Mouse (Mus musculus) common myeloid progenitor, adult 5-6 weeks (primary cell): Measurements from ENCODE around the gene Olfr479. TPM values are rescaled to one million over a fixed set of nuclear protein-coding genes. Genes with fewer than 3 reads are reported as not detected.
"Not testable (repeated sequence)": the region's sequence is repeated elsewhere in the genome, so short reads cannot be mapped to it uniquely, and the experiment has no call there.

Experiments used
- ATAC-seq: replicated peaks from 2 replicates; pipeline ENCODE4 v1.8.0; 2016; ENCODE audit warnings: low read depth, mild to moderate bottlenecking, moderate TSS enrichment, inconsistent platforms; ENCODE audit not compliant: poor library complexity, severe bottlenecking
- total RNA-seq: library from RNA; stranded (forward); fragments of 200-1000, 187-1606 nt; gene quantifications from 2 replicates; pipeline ENCODE4 v1.2.3, GENCODE M21; 2017

Olfr479 gene
- not detected in 2 replicates for total RNA-seq

DNA sequence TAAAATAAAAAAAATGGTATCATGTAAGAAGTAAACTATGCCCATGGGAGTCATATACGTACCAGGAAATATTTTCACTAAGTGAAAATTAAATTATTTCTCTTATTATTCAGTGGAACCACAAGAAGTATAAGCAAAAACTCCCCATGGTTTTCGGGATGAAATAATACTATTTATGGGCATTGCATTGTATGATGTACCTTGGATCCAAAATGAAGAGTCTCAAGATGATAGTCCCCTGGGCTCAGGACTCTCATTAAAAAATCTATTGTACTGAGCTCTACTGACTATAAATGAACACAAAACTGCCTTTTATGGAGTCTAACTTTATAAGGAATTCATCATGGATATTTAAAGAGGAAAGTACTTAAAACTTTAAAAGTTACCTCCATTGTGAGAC is at the start of gene Olfr479:
TSS of gene Olfr479 (plus strand) at position 301 of the 400 bp plus-strand sequence.
- ATAC-seq: no peak

DNA sequence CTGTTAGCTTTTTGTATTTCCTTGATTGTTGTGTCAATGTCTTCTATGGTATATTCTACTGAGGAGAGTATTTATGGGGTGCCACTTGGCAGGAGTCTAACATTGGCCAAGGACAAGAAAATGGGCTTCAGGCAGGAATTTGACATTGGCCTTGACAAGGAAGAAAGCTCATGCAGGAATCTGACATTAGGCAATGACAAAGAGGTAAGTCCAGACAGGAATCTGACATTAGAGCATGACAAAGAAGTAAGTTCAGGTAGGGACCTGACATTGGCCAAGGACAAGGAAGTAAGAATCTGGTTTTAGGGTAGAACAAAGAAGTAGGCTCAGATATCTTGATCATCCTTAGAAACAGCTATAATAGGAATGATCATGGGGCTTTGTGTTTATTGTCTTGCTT is 36.2 kb upstream of the Olfr479 start:
- ATAC-seq: not testable (repeated sequence)

DNA sequence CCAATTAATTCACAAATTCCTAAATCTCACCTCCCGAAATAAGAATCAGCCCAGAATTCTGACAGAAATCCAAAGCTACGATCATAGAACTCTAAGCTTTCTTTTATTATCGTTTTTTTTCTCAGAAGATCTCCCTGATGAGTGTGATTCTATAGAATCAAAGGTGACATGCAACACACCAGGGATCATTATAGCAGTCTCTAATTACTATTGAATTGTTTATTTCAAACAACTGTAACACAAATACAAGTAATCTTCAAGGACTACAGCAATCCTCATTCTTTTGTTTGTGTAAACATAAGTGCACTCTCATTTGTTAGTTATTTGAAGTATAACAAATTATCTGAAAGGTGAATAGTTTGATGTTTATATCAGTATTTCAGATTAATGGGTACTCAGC is 16.6 kb upstream of the Olfr479 start, which contains the start of gene Olfr478:
TSS of gene Olfr478 (minus strand) at position 101 of the 400 bp plus-strand sequence.
- no peak for ATAC-seq

DNA sequence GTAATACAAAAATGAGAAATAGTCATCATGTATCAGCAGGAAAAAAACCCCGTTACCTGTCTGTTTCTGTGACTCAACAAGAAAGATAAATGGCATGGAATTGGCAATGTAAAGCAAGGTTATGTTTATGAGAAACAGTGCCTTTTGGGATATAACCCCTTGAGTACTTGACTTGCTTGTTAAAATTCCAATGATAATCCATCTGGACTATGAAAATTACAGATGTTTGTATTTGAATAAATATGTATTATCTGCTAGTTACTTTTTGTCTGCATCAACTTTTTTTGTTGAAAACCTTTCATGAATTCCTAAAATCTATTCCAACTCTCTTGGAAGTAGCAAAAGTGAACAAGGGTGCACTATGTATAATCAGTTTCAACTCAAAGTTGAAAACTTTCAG is 16.8 kb downstream of the Olfr479 start, which contains the start of gene Olfr480:
TSS of gene Olfr480 (minus strand) at position 101 of the 400 bp plus-strand sequence.
- no peak for ATAC-seq

DNA sequence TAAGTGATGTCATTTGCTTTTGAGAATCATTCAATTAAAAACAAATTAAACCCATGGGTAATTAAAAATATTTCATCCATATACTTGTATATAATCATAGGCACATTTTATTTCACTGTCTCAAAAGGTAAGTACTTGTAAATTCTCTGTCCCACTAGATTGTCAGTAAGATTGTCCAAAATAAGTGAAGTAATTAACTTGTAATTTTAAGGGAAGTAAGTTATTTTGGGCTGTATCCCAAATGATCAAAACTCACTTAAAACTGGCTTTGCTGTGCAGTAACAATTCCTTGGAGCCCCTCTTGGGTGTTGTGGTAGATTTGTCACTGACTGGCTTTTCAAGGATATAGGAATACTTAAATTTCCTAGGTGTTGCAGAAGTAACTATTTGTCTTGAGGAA is 29.1 kb downstream of the Olfr479 start, which contains the start of gene Olfr481:
TSS of gene Olfr481 (plus strand) at position 301 of the 400 bp plus-strand sequence.
- no peak for ATAC-seq

DNA sequence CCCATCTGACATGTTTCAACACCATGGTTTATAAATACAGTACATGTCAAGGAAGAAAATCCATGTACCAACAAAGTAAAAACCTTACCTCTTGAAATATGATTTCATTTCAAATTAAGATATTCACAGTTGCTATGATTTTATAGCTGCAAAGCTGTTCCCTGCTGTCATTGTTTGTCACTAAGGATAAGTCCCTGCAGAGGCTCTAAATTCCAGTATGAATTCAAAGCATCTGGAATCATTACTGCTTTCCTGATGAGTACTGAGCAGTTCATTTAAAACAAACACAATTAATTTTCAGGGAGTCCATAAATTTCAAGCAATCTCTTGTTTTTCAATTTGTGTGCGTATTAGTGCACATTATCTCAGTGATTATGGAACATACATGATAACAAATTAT is 47.0 kb downstream of the Olfr479 start, which contains the start of gene Olfr482:
TSS of gene Olfr482 (minus strand) at position 101 of the 400 bp plus-strand sequence.
- ATAC-seq: no peak

DNA sequence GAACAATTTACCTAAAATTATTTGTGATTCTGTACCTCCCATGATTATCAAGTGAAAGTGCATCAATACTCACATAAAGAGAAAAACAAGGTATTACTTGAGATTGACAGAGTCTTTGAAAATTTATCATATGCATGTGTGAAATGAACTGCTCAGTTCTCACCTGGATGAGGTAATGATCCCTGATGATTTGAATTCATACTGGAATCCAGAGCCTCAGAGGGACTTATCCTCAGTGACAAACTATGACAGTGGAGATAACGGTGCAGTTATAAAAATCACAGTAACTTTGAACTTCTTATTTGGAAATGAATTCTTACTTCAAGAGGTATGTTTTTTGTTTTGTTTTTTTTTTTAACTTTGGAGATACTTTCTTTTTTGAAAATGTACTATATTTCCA is 50.1 kb downstream of the Olfr479 start, which contains the start of gene Olfr483:
TSS of gene Olfr483 (plus strand) at position 301 of the 400 bp plus-strand sequence.
- no peak for ATAC-seq

Other genes with a start within 250 kb of the Olfr479 start
- not detected in 2 replicates for gene Ovch2, start 249.5 kb upstream of the Olfr479 start, total RNA-seq
- not detected in 2 replicates for gene Olfr467, start 238.4 kb upstream of the Olfr479 start, total RNA-seq
- not detected in 2 replicates for gene Olfr469, start 225.2 kb upstream of the Olfr479 start, total RNA-seq
- not detected in 2 replicates for gene Olfr470, start 203.2 kb upstream of the Olfr479 start, total RNA-seq
- gene Olfr472, start 152.8 kb upstream of the Olfr479 start, total RNA-seq: not detected in 2 replicates
- not detected in 2 replicates for gene Olfr473, start 120.2 kb upstream of the Olfr479 start, total RNA-seq
- gene Olfr474, start 96.0 kb upstream of the Olfr479 start, total RNA-seq: not detected in 2 replicates
- not detected in 2 replicates for gene Olfr476, start 85.9 kb upstream of the Olfr479 start, total RNA-seq
- not detected in 2 replicates for gene Olfr477, start 64.0 kb upstream of the Olfr479 start, total RNA-seq
- gene Olfr478, start 16.7 kb upstream of the Olfr479 start, total RNA-seq: not detected in 2 replicates
- gene Olfr480, start 16.7 kb downstream of the Olfr479 start, total RNA-seq: not detected in 2 replicates
- not detected in 2 replicates for gene Olfr481, start 29.2 kb downstream of the Olfr479 start, total RNA-seq
- 0.09 and 0.15 TPM in 2 replicates for gene Olfr482, start 46.9 kb downstream of the Olfr479 start, total RNA-seq
- gene Olfr483, start 50.2 kb downstream of the Olfr479 start, total RNA-seq: not detected in 2 replicates
- gene Olfr484, start 76.8 kb downstream of the Olfr479 start, total RNA-seq: not detected in 2 replicates
- gene Olfr485, start 109.2 kb downstream of the Olfr479 start, total RNA-seq: not detected in 2 replicates
- gene Olfr486, start 122.0 kb downstream of the Olfr479 start, total RNA-seq: not detected in 2 replicates
- not detected in 2 replicates for gene Olfr487, start 163.9 kb downstream of the Olfr479 start, total RNA-seq
- not detected in 2 replicates for gene Olfr488, start 207.7 kb downstream of the Olfr479 start, total RNA-seq
- not detected in 2 replicates for gene Olfr490, start 238.2 kb downstream of the Olfr479 start, total RNA-seq